Mouse (Mus musculus) effector memory CD4-positive, alpha-beta T cell, adult 7 months (primary cell): Measurements from ENCODE around the gene Ankrd36. TPM values are rescaled to one million over a fixed set of nuclear protein-coding genes. Genes with fewer than 3 reads are reported as not detected.

Experiments
- polyA plus RNA-seq: library from polyadenylated mRNA; unstranded; fragments of 100-300 nt; shearing (Covaris generic); gene quantifications from one replicate; pipeline ENCODE4 v1.2.1, GENCODE M21; 2017

The Ankrd36 gene
- 0.16 TPM for polyA plus RNA-seq

DNA sequence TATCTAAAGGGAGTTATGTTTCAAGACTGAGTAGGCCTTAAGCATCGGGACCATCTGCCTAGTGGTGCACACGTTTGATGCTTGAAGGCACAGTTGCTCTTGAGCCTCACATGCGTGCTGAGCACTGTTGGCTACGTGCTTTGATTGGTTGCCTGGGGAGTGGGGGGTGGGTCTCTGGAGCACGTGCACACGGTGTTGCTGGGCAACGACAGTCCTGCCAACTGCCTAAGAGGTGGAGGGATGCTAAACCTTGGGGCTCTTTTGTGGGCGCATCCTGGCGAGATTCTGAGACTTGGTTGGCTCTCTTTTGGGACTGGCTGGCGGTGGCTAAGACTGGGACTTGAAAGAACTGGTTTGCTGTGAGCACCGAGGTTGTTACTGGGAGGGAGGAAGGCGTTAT is at the start of gene Ankrd36:
Gene Ankrd36 (plus strand): TSS at position 211 of the 400 bp plus-strand sequence.

DNA sequence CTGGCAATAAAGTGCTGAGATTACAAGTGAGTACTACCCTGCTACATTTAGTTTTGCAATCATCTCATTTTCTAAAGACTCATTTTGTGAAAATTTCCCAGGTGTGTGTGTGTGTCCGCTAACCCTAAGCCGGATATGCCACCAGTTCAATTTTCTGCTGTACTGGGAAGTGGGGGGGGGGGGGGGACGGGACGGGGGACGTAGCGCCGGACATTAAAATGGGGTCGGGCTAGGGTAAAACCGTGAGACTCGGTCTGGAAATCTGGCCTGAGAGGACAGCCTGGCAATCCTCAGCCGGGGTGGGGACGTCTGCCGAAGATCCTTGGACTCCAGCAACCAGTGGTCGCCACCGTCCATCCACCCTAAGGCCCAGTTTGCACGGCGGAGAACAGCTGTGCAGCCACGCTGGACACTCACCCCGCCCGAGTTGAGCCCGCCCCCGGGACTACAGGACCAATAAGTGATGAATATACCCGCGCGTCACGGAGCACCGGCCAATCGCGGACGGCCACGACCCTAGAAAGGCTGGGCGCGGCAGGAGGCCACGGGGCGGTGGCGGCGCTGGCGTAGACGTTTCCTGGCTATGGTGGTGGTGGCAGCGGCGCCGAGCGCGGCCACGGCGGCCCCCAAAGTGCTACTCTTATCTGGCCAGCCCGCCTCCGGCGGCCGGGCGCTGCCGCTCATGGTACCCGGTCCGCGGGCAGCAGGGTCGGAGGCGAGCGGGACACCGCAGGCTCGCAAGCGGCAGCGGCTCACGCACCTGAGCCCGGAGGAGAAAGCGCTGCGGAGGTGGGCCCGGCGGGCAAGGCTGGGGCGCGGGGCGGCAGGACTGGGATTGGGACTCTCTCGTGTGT is 48.8 kb upstream of the Ankrd36 start, which contains the start of gene Xbp1:
Gene Xbp1 (plus strand): TSS at position 248 of the 854 bp plus-strand sequence.

DNA sequence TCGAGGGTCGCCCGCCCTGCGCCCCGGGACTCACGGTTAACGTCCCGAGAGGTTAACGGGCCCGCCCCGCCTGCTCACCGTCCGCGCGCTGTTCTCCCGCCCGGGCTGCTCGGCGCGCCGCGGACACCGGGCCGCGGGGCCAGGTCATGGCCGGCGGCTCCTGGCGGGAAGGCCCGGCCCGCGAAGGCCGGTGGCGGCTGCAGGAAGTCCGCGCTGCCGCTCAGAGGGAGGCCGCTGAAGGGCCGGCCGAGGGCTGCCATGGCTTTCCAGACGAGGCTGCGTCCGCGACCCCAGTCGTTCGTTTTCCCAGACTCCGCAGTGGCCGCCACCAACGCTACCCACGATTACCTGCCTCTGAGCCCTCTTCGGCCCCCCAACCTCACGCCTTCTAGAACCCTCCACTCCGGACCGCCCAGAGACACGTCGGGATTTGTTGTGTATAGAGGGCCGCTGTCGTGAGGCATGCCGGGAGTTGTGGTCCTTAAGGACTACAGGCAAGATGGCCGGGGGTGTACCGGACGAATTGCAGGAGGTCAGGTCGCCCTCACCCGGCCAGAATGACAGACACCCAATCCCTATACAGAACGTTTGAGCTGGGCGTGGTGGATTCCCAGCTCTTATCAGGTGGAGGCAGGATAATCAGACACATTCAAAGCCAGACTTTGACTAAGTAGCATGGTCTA is 27.5 kb upstream of the Ankrd36 start, which contains the start of gene Ccdc117:
Gene Ccdc117 (minus strand): TSS at position 389 of the 683 bp plus-strand sequence.

DNA sequence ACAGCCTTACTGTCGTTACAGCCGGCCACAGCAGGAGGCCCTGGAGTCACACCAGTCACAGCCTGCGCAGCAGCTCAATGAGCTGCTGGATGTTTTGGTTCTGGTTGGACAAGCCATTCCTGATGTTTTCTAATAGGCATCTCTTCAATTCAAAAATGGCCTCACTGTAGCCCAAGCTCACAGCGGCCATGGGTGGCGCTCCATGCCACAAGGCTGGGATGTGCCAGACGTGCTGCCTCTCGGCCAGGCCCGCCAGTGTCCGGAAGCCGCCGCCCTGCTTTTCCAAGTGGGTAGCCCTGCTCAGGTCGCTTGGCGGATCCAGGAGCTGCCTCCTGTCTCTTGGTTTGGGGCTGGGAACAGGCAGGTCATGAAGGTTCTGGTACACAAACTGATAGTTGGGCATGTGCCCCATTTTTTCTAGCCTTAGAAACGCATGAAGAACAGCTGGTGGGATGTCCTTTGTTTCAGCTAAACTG is 146.2 kb downstream of the Ankrd36 start, which contains the start of gene Mrps24:
Gene Mrps24 (minus strand): TSS at position 51 of the 476 bp plus-strand sequence.

Other genes starting within 250 kb of the Ankrd36 start
- 12.0 TPM for gene Znrf3, start 124.8 kb upstream of the Ankrd36 start, polyA plus RNA-seq
- gene Xbp1, start 49.0 kb upstream of the Ankrd36 start, polyA plus RNA-seq = 209 TPM
- gene Ccdc117, start 27.5 kb upstream of the Ankrd36 start, polyA plus RNA-seq = 105 TPM
- gene Mrps24, start 146.0 kb downstream of the Ankrd36 start, polyA plus RNA-seq = 119 TPM
- 24.0 TPM for gene Urgcp, start 192.7 kb downstream of the Ankrd36 start, polyA plus RNA-seq
- gene Dbnl, start 218.8 kb downstream of the Ankrd36 start, polyA plus RNA-seq = 181 TPM
- 1.9 TPM for gene Pgam2, start 234.0 kb downstream of the Ankrd36 start, polyA plus RNA-seq